Mouse (Mus musculus) heart, postnatal 4 days (tissue): ENCODE results near the gene Lmo7. TPM values are rescaled to one million over a fixed set of nuclear protein-coding genes. Genes with fewer than 3 reads are reported as not detected.

Experiments used
- DNase-seq: peaks from one replicate; pipeline ENCODE4 v3.0.0; 2021
- total RNA-seq, 2 experiments: library from RNA; stranded (reverse); gene quantifications; 2 replicates each; pipeline ENCODE4 v1.2.3; 2021

The Lmo7 gene
- total RNA-seq = 100 to 1,000 TPM; 490 to 502 TPM

DNA sequence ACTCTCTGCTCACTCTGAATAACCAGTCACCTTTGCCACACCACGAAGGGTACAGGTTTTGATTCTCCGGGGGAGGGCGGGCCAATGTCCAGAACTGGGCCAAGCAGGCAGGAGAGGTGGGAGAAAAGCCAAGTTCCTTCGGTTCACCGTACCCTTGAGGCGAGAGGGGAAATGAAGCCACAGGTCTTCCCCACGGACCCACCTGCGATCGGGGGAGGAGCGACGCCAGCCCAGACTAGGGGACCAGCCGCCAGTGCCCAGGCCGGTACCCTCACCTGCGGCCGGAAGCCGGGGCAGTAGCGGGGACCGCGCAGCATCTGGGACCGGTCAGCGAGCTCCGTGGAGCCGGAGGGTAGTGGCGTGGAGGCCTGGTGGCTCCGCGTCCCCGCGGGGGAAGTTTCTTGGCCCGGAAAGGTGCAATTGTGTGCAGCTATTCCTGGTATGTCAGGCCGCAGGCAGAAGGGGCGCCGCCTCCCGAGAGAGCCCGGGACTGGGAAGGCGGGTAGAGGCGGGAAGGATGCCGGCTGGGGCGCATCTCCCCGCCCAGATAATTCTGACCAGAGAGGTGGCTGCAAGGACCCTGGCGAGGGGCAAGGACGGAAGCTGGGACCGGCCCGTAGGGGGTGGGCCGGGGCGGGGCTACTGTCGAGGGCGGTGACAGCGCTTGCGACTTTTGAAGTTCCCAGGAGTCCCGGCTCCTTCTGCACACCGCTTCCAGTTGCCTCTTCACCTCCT lies at the start of gene Lmo7, which contains the start of gene Gm9922:
Lmo7 (plus strand) TSS at position 721 of the 735 bp plus-strand sequence.
Gm9922 (minus strand) TSS at position 578 of the 735 bp plus-strand sequence.
- peak; percentile 72 for DNase-seq

DNA sequence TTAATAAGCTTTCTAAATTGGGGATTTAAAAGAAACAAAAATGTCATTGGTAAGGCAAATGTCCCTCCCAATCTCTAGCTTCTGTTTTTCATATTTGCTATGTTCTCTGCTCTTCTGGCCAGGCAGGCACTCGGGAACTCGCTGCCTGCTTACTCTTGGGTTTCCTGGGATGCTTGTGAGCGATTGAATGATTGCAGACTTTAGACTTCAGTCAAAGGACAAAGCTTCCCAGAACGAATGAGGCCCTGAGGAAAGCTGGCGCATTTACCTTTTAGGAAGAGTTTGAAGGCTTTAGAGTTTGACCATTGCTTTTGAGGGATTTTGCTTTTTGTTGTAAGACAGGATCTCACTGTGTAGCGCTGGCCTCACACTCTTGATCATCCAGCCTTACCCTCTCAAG lies 42.1 kb upstream of the Lmo7 start:
- DNase-seq = no peak

DNA sequence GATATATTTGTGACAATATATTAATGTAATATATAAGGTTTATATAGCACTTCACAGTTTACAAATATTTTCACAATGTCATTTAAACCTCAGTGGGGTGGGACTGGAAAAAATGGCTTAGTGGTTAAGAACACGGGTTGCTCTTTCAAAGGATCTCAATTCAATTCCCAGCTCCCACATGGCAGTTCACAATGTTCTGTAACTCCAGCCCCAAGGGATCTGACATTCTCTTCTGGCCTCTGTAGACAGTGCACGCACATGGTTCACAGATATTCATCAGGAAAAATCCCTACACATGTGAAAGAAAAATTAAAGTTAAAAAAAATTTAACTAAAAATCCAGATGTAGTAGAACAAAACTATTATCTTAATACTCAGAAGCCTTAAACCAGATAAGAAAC lies 41.4 kb upstream of the Lmo7 start:
- no peak for DNase-seq

DNA sequence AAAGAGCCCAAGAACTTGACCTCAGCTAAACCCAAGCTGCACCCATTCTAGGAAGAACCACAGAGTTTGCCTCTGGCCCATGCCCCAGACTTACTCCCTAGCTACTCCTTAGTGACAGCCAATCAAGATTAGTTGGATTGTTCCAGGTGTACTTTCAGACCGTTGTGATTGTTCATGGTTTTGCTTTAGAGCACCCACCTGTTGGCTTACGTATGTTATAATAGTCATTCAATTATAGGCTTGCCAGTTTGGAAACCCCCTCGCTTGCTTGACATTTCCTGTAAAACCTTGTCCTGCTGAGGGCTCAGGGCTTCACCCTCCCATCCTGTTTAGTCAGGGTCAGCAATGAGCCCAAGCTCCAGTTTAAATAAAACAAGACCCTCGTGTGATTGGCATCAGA lies 25.3 kb upstream of the Lmo7 start:
- DNase-seq = no peak

DNA sequence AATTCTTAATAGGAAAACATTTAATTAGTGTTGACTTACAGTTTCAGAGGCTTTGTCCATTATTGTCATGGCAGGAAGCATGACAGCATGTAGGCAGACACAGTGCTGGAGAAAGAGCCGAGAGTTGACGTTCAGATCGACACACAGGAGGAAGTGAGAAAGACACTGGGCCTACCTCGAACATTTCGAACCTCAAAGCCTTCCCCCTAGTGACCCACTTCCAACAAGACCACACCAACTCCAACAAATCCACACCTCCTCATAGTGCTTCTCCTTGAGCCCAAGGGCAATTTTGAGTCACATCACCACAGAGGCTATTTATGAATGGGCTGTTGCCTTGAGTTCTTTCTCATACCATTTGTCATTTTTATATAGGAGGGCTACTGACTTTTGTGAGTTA lies 22.7 kb upstream of the Lmo7 start:
- DNase-seq = no peak

DNA sequence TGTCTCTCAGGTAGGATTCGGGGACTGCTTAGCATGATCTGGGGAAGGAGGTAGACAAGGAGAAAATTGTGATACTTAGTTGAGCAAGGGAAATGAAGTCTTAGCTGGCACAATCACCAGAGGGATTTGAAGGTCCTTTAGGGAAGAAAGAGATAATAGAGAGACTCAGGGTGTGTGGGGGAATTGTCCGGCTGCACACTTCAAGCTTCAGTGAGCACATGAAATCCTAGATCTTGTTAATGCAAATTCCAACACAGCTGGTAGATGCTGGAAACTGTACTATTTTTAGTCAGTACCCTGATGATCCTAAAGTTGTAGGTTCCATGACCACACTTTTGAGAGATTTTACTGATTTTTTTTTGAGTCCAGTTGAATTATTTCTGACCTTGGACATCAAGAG lies 15.3 kb upstream of the Lmo7 start:
- DNase-seq = no peak

DNA sequence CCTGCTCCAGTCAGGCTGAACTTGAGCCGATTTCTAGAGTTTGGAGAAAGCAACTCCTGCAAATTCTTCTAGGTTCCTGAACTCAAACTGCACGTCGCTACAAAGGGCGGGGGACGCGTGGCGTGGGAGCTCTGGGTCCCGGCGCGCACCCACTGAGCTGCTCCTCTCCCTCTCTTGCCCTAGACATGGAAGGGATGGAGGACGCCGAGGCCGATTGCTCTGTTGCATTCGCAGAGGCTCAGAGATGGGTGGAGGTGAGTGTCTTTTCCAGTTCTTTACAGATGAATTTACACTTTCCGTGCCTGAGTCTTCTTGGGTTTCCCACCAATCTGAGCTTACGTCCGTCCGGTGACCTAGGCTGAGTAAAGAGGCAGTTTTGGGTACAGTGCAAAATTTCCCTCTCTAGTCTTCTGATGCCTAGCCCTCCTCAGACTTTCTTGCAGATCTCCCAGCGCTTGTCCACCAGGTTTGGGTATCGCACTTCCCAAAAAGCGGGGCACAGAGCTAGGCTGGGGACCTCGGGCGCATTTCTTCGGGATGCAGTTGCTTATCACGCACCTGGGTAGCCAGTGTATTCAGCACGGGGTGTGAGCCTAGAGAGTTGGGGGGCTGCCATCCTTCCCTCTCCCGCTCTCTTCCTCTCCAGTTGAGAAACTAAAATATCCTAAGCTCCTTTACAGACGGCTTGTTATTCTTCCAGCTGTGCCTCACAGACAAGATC lies 375 bp downstream of the Lmo7 start:
- DNase-seq = no peak

DNA sequence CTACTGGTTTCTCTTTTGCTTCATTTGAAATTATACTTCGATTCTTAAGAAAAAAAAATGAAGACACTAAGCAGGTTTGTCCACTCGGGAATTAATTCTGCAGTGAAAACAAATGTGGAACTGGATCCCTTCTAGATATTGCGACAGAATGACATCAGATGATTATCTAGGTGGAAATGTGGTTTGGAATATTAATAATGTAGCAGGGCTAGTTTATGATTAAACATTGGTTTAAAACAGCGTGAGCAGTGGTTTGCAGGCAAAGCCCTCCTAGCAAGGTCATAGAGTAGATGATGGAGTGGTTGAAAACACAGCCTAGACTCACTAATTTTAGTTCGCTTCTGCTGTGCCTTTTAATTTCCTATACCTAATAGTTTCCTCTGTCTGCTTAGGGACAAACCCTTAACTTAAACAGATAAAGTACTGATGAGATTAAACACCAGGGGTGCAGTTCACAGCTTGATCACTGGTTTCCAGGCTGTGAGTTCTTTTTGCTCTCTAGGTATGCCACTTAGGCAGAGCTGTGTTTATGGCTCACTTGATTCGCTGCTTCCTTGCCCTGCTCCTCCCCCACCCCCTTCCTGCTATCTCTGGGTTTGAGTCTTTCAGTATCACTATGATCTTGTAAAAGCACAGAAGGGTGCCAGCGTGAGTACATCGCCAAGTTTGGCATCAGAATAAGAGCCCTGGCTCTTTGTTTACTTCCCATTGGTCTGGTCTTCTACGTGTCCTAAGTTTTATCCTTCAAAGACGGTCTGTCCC lies 4.0 kb downstream of the Lmo7 start:
- DNase-seq = no peak

DNA sequence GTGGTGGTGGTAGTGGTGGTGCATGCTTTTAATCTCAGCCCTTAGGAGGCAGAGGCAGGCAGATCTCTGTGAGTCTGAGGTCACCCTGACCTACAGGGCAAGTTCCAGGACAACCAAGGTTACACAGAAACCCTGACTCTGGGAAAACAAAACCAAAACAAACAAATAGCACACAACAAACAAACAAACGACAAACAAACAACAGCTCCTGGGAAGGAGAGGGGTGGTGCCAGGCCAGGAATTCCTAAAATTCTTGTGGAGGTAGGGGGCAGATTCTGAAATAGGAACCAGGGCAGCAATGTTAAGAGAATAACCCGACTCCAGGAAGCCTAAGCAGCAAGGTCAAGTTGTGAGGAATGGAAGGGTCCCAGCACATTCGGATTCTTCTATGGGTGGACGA lies 7.7 kb downstream of the Lmo7 start:
- DNase-seq = no peak

DNA sequence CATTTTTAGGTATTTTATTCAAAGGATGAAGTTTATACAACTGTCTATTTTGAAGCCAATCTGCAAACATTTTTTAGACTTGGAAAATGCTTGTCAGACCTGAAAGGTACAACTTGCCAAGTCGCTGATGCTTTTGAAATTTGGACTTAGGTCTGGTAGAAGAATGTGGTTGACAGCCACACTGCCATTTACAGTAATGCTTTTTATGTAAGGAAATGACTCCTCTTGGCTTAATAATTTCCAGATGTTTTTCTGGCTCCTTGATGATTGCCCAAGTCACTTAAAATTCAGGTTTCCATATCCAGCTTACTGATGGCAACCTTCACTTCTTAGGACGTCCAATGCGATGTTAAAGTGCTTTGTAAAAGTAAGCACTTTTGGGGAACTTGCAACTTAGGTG lies 16.9 kb downstream of the Lmo7 start:
- no peak for DNase-seq

DNA sequence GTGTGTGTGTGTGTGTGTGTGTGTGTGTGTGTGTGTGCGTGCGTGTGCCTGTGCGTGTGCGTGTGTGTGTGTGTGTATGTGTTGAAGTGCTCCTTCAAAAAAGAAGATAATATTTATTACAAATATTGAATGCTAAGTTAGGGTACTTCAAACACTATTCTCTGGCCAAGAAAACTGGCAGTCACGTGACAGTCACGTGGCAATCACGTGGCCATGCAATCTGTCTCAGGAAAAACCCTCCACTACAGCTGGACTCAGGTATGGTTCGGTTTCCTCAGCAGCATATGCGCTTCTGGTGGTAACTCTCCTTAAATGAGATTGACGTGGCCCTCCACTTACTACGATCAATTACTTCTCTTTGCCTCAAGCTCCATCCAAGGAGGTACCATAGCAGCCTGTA lies 18.1 kb downstream of the Lmo7 start:
- no peak for DNase-seq

DNA sequence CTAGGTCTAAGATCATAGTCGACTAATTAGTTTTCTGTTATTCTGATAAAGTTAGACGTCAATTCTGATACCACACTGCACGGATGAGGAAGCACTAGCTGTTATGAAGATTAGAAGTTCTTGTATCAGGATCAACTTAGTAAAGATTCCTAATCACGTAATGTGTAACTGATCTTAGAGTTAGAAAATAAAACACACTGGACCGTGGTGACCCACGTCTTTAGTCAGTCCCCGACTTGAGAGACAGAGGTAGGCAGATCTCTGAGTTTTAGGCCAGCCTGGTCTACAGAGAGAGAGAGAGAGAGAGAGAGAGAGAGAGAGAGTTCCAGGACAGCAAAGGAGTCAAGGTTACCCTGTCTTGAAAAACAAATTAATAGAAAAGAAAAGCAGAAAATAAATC lies 18.7 kb downstream of the Lmo7 start:
- DNase-seq = no peak

DNA sequence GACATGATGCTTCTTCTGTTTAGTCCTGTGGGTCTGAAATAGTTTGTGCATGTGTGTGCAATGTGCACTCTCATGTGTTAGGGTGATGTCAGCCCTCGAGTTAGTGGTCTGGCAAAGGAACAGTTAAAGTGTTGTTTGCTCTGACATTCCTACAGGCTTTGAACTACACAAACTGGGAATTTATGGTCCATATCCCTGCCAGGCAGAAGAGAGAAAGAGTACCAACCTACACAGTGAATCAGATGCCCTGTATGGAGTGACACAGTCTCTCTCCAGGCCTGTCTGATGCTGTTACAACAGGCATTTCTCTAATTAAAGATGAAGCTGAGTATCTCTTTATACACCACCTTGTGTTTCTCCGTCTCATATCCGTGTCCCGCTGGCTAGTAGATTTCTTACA lies 21.2 kb downstream of the Lmo7 start:
- no peak for DNase-seq

DNA sequence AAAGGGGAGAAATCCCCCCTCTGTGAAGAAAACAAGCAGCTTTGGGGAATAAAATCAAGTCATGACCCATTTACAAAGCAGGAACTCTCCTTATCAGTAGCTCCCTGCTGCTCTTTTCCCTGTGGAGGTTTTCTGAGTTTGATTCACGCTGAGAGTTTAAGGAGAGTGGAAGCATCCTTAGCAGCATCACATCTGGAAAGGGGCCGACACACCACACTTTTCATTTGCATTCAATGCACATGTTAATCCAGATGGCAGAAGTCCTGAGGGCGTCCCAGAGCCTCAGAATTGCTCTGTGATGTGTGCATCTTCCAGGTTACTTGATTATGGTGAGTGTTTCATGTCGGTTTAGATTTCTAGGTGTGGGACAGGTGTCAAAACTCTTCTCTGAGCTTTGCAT lies 25.7 kb downstream of the Lmo7 start:
- no peak for DNase-seq

DNA sequence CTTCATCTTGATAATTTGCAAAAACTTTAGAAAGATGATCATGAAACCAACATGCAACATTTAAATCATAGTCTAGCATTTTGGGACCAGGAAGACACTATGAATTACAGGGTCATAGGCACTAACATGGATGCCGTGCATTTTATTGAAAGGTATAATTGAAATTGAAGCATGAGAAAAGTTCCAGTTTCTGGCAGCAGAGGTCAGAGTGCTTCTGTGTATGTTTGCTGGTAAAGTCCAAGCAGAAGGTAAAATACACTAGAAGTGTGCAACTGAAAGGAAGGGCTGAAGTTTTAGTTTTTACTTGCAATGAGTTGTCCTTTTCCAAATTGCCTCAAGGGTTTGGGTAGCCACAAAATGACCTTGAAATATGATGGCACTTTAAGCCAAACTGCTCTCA lies 32.5 kb downstream of the Lmo7 start:
- DNase-seq = peak; percentile 7

DNA sequence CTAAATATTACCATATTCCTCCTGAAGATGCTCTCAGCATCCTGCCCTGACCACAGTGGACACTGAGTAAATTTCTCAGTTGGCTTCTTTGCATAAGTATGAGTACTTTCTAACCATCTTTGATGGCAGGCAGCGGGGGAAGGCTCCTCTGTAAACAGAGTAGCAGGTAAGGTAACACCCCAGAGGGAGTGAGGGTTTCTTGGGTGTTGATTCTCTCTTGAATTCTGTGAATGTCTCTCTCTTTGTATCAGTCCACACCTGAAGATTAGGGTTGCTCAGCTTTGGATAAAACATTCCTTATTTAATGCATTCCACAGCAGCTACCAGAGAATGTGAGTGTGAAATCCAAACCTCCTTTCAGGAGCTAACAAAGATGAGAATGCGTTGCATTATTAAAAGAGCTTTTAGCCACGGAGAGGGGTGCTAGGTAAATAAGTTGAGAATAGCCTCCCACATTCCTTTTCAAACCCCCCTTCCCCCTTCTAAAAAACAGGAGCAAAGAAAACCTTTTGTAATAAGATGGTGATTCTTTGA lies 34.1 kb downstream of the Lmo7 start:
- DNase-seq = no peak

DNA sequence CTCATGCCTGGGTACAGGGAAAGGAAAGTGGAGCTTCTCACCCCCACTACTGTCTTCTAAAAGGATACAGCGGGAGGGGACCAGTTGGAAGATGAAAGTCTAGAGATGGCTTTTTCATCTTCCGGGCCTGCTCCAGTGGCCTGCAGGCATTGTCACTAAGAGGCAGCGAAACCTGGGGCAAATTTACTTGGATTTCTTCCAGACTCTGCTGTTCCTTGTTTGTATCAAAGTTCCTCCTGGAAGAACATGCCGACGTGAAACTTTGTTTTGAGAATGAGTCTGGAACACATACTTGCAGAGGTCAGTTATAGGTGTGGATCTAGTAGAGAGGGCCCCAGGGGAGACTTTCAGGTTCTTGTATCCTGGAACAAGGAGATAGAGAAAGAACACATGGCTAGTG lies 41.6 kb downstream of the Lmo7 start:
- no peak for DNase-seq

DNA sequence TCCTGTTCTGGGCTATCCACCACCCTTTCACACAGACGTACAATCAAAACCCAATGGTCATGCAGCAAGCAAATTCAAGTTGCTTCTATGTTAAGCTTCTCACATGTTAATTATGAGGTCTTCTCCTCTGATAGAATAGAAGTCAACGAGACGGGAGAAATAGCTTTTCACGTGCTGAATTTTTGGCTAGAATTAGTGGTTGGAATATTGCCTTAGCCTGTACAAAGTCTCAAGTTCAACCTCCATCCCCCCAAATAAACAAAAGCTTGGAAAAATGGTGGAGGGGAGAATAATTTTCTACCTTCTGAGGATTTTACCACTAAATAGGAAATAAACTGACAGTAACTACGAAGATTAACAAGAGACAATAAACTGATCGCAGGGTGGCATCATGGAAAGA lies 42.0 kb downstream of the Lmo7 start:
- DNase-seq = no peak

DNA sequence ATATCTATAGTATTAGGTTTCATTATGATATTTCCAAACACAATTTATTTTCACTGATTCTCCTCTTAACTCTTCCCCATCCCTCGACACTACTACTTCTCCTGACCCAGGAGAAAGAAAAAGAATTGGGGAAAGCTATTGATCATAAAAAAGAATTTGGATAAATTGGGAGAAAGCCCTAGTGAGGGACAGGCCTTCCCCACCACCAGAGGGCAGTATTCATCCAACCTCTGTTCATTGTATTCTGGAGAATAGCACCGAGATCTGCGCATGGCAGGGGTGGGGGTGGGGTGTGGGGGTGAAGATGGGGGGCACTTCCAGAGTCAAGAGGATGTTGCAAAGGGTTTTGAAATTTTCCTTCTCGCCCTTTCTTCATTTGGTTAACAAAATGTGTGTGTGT lies 44.9 kb downstream of the Lmo7 start:
- DNase-seq = peak; percentile 51

DNA sequence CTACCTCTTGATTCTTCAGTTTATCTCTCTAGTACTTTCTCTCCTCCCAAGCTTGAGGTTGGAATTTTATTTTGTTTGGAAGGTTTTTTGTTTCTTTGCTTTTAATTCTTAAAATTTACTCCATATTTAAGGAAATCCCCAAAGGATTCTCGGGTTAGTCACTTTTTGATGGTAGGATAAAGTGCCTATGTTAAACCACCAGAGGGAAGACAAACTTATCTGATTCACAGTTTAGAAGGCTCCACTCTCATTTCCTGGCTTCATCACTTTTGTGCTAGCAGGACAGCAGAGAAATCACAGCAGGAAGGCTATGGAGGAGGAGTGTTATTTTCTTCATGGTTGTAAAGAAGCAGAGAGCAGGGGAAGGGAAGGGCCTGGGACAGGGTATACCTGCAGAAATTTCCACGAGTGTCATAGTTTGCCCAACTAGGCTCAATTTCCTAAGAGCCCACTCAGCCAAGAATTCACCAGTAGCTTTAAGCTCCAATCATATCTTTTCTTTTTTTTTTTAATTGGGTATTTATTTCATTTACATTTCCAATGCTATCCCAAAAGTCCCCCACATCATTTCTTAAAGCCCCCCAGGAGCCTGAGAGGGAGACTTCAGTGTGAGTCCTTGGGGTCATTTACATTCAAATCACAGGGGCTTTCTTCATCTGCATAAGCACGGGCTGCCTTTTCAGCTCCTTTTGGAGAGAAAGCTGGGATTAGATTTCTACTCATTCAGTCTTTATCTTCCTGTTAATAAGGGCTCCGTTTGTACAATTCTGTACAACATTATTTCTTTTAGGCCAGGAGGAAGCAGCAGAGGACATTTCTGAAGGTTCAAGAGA lies 46.8 kb downstream of the Lmo7 start:
- no peak for DNase-seq

DNA sequence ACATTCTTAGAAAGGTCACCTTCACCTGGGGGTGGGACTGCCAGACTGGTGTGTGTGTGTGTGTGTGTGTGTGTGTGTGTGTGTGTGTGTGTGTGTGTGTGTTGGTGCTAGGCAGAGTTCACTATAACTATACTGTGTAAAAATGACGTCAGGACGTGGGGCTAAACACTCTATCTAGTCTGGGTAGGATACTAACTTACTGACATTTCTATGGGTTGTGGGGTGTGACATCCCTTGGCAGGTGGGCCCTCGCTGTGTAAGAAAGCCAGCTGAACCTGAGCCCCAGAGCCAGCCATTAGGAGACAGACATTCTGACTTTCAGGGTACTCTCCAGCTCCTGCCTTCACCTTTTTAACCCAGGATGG lies 47.4 kb downstream of the Lmo7 start:
- DNase-seq = no peak

DNA sequence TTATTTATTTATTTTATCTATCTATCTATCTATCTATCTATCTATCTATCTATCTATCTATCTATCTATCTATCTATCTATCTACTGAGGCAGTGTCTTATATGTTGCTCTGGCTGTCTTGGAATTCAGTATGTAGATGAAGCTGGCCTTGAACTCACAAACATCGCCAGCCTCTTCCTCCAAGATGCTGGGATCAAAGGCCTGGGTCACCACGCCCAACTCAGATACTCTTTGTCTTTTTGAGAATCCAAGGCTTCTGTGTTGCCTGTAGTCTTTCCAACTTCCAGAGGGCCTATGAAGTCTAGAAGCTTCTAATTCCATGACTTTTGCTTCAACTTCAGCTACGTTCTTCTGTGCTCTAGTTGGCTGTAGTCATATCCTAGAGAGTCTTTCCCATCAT lies 48.7 kb downstream of the Lmo7 start:
- no peak for DNase-seq
